In genomic region chr15:78189636-78190035, GRCm38 (mm10) we compare ENCODE assay signal across 27 mouse cellular contexts. TPM values are rescaled to one million over a fixed set of nuclear protein-coding genes. Genes with fewer than 3 reads are reported as not detected.
"Had no signal": no experiment of that assay in that cellular context is flagged by ENCODE, and none has a peak within 500 bp of the region (broad histone marks: within the 10 kb centered on the region; RNA-seq: fewer than 3 reads in every experiment).

No protein-coding gene starts in this region.

- ATAC-seq: hindbrain, embryonic 16.5 days; inflammation-experienced regulatory T-cells, adult 6 months; intestine, embryonic 15.5 days; intestine, postnatal 0 days; liver, embryonic 12.5 days had no signal

- H3K9ac ChIP-seq: heart, embryonic 12.5 days; hindbrain, embryonic 12.5 days; hindbrain, embryonic 14.5 days; intestine, embryonic 15.5 days; limb, embryonic 15.5 days; liver, embryonic 12.5 days had no signal

- H3K27ac ChIP-seq: heart, embryonic 10.5 days; hindbrain, embryonic 10.5 days; hindbrain, embryonic 12.5 days; hindbrain, embryonic 14.5 days; intestine, embryonic 15.5 days; limb, embryonic 13.5 days; limb, embryonic 15.5 days; liver, embryonic 12.5 days had no signal

- DNase-seq: gastrocnemius, postnatal 25 days; heart, adult 18-20 months; heart, postnatal 10 days; heart, postnatal 4 days; kidney, adult 18-20 months; kidney, adult 8-10 months; kidney, postnatal 10 days; kidney, postnatal 25 days; kidney, postnatal 4 days; layer of hippocampus, adult 9-11 months; layer of hippocampus, postnatal 36 days; left cerebral cortex, postnatal 4 days had no signal

- H3K9me3 ChIP-seq: heart, embryonic 10.5 days; heart, embryonic 12.5 days; hindbrain, embryonic 10.5 days; hindbrain, embryonic 12.5 days; intestine, embryonic 15.5 days; limb, embryonic 13.5 days; limb, embryonic 15.5 days; liver, embryonic 12.5 days had no signal

- H3K36me3 ChIP-seq: heart, embryonic 10.5 days; heart, embryonic 12.5 days; hindbrain, embryonic 10.5 days; hindbrain, embryonic 12.5 days; intestine, embryonic 15.5 days; limb, embryonic 13.5 days; limb, embryonic 15.5 days; liver, embryonic 12.5 days had no signal

- H3K27me3 ChIP-seq: hindbrain, embryonic 12.5 days; limb, embryonic 13.5 days; limb, embryonic 15.5 days; liver, embryonic 12.5 days had no signal

- H3K4me1 ChIP-seq: heart, embryonic 10.5 days; heart, embryonic 12.5 days; intestine, embryonic 15.5 days; limb, embryonic 13.5 days; limb, embryonic 15.5 days; liver, embryonic 12.5 days had no signal

- H3K4me2 ChIP-seq: heart, embryonic 12.5 days; hindbrain, embryonic 12.5 days; hindbrain, embryonic 14.5 days; intestine, embryonic 15.5 days; limb, embryonic 13.5 days; limb, embryonic 15.5 days; liver, embryonic 12.5 days had no signal

- H3K4me3 ChIP-seq: heart, embryonic 10.5 days; heart, embryonic 12.5 days; hindbrain, embryonic 10.5 days; hindbrain, embryonic 12.5 days; intestine, embryonic 15.5 days; limb, embryonic 13.5 days; limb, embryonic 15.5 days; liver, embryonic 12.5 days had no signal

RNA-seq across cellular contexts. Expression of gene Pvalb, which starts 16.6 kb away (rescaled TPM):
- total RNA-seq: granulocyte monocyte progenitor cell, adult 5-6 weeks; heart, postnatal 10 days had no signal
- polyA plus RNA-seq: inflammation-experienced regulatory T-cells, adult 6 months; intestine, embryonic 15.5 days; intestine, postnatal 0 days; kidney, embryonic 14.5 days; liver, adult 2 months; liver, embryonic 12.5 days had no signal
